Mouse (Mus musculus): ENCODE measurements around the gene Rnase9.

DNA sequence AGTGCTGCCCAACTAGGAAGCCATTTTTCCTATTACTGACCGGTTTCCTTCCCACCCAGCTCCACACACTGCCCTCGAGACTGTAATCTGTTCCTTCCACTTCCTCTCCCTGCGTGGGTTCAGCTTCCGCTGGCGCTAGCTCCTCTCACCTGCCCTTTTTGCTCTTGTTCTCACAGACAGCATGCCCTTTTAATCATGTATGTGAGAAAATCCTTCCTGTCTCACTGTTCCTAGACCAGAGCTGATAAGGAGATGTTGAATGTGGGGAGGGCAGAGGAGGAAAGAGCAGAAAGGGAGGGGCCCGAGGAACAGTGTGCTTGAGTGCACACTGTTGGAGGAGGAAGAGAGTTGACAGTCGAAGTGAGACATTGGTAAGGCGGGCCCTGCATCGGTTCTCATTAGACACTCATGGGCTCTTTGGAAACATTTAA is 15.7 kb upstream of the Rnase9 start, which contains the start of gene Rnase12:
- no peak for TF ChIP-seq CTCF (IDR thresholded peaks at IDR 0.05; ENCODE audit: control insufficient read depth, insufficient read depth, low read length)
- no peak for TF ChIP-seq POLR2A (IDR thresholded peaks at IDR 0.05; ENCODE audit: borderline replicate concordance, control insufficient read depth, low read depth, low read length)

Data from bone marrow, adult 2 months (tissue).